Mouse (Mus musculus) brain, adult 2 months (tissue): ENCODE results near the gene Prpf40a.
A peak's percentile ranks its signal among the peaks of the same experiment; 100 is the strongest.

Experiments
- DNase-seq: peaks from one replicate; pipeline ENCODE4 v3.0.0; 2011; ENCODE audit warnings: low read depth, low spot score

Prpf40a gene

DNA sequence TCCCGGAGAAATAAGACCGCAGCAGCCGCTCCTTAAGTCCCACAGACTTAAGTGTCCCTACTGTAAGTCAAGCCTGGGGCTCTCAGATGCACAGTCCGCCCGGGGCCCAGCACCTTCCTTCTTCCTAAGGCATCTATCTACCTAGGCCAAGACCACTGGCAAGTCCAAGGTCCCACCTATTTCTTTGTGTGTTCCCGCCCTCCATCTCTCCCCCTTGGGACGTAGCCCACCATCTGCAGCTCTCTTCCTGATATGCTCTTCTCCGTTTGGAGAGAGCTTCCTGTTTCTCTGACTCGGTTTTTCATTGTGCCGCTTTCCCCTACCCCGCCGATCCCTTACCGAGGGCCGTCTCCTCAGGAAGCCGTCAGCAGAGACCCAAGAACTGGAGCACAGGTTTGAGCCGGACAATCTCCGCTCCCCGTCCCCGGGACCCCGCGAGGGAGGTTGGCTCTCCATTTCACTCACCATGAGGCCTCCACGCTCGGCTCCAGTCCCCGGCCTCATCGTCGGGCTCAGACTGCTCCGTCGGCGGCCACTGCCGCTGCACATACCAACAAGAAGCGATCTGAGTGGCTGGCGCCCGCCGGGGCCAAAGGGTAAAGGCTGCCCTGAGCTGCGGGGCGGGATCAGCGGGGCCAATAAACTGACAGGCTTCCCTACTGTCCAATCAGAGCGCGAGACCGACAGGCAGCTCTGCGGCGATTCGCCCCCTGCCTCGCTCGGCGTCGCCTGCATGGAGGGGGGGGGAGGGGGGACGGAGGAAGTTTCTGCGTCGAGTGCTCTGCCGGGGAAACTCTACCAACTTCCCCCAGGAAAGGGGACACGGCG is at the start of gene Prpf40a:
Prpf40a (minus strand) TSS at position 601 of the 828 bp plus-strand sequence.
- DNase-seq = peak; percentile 100

DNA sequence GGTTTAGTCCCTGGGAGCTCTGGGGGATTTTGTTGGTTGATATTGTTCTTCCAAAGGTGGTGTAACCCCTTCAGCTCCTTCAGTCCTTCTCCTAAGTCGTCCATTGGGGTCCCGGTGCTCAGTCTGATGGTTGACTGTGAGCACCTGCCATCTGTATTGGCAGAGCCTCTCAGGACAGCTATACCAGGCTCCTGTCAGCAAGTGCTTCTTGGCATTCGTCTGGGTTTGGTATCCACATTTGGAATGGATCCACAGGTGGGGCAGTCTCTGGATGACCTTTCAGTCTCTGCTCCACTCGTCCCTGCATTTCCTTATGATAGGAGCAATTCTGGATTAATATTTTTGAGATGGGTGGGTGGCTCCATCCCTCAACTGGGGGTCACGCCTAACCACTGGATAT is 31.2 kb upstream of the Prpf40a start:
- no peak for DNase-seq

DNA sequence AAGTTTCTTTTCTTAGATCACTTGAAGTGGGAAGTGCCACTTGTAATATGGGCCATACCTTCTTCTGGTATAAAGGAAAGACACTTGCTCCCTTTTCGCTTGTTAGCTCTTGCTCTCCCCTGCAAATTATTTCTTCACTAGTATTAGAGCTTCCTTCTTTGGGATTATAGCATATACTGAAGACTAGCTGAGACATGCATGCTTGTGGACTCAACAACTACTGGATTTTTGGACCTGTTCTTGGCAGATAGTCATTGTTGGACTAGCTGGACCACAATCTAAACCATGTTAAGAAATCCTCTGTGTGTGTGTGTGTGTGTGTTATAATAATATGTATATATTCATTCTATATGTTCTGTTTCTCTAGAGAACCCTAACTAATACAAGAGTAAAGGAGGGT is 22.4 kb upstream of the Prpf40a start:
- no peak for DNase-seq

DNA sequence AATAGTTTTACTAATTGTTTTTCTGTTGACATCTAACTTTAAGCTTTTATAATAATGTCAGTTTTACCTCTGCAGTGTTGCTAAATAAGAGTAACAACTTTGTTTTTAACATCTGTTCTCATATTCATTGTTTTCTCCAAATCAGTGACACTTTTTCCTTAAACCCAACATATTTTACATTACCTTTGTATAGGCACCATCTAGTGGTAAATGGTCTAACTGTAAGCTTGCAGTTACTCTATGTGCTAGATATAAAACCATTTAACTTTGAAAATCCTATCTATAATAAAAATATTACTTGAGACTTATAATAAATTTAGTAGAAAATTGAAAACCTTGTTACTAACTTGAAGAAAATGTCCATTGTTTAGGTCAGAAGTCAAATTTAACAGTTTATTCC is 15.7 kb upstream of the Prpf40a start:
- no peak for DNase-seq

DNA sequence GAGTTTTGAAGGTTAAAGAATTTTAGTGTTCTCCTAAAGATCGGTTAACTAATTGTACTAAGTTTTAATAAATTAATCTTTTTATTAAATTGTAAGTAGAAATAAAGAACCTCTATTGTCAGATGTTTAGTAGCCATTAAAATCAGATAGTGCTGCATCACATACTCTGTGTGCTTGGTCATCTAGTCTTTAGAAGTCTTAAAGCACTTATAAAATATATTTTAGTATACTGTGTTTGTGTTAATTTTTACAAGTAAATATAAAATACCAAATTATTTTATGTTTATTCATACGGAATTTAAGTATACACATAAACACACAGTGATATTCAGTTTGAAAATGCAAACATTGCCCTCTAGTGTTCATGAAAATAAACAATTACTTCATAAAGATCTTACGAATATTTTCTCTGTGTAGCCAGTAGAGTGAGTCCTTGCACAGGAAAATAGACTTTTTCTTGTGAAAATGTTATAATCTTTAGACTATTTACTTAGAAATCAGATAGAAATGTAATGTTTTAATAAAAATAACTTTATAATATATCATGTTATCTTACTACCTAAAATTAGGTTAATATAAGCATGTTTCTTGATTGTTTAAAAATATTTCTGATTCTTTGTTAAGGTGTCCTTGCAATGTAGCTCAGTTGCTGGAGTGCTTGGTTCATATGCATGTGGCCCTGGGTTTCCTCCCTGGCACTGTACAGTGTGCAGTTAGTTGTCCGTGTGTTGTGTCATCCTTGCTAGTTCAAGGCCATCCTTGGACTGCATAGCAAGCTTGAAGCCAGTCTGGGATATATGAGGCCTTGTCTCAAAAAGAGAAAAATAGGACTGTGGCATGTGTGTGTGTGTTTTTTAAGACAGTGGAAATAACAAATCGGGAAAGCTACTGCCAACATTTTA is 13.5 kb upstream of the Prpf40a start:
- peak; percentile 51 for DNase-seq

DNA sequence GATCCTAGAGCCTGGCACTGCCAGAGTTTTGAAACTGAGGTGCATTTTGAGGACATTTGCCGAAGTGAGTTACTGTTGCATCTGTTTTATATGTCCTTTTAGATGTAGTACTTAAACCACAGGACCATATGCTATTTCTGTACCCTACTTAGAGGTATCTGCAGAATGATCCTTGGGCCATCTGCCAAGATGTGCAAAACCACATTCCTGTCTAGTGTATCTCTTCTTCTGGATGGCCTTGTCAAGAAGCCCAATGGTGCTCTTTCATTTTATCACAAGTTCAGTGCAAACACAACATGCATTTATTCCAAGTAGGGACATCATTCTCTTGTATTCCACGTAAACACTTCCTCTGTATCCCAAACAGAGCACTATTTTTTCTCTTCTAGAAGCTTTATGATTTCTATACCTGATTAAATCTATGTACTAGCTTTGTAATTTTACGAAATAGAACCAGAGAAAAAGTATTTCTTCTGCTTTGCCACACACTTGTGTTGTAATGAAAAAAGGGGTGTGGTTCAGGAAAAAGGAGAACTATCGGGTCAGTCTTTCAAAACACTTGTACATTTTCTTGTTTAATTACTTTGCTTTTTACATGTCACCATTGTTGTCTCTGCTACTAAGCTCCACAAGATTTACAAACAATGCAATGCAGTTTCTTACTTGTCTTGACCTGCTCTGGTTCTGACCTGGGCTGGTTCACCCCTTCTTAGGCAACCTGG is 9.2 kb upstream of the Prpf40a start:
- peak; percentile 4 for DNase-seq

DNA sequence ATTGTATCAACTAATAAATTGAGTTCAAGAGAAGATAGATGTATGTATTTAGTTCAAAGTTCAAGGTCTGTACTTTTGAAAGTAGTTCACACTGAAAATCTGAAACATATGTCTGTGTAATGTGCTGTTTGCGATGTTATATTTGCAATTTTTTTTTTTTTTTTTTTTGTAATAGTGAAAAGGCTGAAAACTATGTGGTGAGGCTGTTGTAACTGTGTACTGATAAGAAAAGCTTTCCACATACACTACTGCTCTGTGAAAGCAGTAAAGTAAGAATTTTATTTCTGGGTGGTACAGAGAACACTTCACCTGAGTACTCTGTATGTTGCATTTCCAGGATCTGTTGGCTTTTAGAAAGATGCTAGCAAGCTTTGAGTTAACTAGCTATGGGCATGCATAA is 8.1 kb upstream of the Prpf40a start:
- no peak for DNase-seq

DNA sequence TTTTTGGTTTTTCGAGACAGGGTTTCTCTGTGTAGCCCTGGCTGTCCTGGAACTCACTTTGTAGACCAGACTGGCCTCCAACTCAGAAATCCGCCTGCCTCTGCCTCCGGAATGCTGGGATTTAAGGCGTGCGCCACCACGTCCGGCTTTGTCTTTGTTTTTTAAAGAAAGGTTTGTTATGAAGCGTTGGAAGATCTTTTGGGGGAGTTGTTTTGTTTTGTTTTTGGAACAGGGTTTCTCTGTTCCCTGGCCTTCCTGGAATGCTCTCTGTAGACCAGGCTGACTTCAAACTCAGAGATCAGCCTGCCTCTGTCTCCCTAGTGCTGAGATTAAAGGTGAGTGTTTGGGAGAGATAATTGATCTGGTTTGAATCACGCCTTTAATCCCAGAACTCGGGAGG is 5.3 kb upstream of the Prpf40a start:
- no peak for DNase-seq

DNA sequence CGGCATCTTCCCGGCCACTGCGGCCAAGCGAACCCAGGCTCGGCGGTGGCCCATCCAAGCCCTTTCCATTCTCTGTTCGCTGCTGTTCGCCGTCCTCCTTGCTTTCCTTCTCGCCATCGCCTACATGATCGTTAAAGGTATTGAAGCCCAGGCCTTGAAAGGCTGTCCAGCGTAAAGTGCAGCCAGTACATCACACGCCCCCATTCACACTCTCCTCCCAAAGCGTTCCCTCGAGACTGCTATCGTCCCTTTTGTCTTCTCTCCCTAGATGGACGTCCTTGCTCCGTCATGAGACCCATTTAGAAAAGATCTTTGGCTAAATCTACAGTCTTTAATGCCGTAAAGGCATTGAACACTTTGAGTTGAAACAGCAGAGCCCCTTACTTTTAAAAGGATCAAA is 1.3 kb upstream of the Prpf40a start:
- peak; percentile 19 for DNase-seq

DNA sequence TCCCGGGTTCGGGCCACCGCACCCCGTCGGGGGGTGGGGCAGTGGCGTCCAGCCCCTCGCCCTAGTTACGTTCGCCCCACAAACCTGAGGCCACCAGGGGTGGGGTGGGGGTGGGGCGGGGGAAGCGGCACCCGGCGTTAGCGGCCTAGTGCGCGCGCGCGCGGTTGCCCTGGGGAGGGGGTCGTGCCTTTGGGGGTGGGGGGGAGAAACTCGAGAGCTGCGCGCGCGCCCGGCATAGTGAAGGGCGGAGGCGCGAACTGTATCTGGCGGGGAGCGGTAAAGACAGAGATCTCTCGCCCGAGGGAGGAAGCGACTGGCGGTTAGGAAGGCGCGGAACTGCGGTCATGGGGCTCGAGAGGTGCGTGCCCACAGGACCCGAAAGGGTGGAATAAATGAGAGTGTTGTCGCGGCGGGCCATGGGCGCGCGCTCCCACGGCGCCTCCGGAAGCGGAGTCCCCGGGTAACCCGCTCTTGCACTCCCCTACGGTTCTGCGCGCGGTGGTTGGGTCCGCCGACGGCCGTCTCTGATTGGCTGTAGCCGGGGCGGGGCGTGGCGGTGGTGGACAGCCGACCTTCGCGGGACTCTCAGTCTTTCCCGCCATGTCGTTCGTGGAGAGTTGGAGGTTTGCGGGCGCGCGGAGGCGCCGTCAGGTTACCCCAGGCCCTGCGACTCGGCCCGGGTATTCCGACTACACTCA is 588 bp upstream of the Prpf40a start, which contains the start of gene Arl6ip6:
Arl6ip6 (plus strand) TSS at position 204 of the 698 bp plus-strand sequence.
- DNase-seq = peak; percentile 96

DNA sequence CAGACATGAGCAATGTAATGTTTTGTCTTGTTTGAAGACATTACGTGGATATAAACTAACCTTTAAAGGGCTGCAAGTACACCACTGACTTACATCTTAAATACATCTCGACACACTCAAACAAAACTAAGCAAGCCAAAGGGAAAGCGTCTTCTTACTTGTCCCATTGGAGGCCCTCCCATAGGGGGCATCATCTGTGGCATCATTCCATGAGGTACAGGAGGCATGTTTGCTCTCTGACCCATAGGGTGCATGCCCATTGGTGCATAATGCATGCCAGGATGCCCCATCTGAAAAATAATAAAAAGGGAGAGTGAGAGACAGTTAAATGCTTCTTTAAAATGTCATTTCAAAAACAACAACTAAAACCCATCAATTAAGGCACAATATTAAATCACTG is 1.3 kb downstream of the Prpf40a start:
- DNase-seq = no peak

DNA sequence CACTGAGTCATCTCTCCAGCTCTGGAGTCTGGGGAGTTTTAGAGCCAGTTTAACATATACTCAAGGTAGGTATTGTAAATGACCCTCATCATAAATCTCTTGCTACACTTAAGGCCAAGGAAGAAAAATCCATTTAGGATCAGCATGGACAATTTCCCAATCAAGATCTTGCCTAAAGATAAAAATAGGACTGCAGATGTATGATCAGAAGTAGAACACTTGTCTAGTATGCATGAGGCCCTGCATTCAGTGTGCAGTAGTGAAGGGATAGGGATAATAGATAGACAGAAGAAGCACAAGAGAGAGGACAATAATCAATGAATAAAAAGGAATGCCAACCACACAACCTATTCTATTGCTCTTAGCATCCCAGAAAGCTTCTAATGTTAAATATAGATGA is 11.2 kb downstream of the Prpf40a start:
- DNase-seq = peak; percentile 5

DNA sequence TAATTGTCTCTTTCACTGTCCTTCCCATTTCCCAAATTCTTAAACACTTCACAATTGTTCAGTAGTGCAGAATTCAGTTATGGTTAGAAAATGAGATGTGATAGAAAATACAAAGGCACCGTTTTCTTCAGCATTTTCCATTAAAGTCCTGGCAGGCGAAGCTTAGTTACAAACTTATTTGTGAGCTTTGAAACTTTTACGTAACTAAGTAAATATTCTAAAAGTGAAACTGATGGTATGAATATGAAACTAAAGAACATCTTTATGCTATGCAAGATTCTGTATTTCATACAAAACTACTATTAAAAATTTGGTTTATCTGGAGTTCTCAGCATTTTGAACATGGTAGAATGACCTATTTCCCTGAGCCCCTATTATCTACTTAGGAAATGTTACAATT is 12.1 kb downstream of the Prpf40a start:
- no peak for DNase-seq

DNA sequence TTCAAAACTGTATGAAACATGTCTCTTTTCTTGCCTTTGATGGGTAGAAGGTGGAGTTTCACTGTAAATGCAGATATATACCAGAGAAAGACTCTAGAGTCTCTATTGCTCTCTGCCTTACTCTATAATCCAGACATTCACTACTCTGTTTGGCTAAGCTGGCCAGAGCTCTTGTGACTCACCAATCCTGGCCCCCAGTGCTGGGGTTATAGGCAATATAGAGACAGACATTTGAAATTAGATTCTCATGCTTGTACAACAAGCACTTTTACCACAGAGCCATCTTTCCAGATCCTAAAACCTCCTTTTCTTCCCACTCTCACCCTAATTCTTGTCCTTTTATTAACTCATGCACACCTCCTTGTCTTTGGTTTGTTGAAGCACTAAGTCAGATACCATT is 17.1 kb downstream of the Prpf40a start:
- DNase-seq = no peak

DNA sequence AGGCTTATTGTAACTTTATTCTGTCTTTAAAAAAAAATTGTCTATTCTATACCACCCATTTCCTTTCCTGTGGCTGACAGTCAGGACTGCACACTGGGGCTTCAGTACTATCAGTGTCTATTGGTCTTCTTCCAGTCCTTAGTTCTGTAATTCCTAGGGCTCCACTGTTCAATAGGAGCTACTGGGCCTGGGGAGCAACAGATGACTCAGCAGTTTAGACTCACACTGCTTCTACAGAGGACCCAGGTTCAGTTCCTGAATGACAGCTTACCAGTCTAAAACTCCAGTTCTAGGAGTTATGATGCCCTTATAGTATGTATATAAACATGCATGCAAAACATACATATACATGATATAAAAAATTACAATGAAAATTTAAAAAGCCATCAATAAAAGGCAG is 44.2 kb downstream of the Prpf40a start:
- no peak for DNase-seq

DNA sequence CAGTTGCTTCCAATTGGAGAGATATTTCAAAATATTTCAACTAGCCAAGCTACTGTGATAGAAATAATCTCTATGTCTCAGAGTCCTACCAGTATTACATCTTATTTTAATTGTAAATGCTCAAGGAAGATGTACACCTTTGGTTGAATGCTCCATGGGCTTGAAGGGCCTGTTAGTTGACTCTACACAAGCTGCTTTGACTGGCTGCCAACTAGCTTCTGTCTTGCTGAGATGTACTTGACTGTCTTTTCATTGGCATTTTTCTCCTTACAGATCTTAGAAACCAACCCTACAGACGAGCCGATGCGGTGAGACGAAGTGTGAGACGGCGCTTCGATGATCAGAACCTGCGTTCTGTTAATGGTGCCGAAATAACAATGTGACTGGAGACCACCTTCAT is 59.5 kb downstream of the Prpf40a start:
- peak; percentile 62 for DNase-seq

DNA sequence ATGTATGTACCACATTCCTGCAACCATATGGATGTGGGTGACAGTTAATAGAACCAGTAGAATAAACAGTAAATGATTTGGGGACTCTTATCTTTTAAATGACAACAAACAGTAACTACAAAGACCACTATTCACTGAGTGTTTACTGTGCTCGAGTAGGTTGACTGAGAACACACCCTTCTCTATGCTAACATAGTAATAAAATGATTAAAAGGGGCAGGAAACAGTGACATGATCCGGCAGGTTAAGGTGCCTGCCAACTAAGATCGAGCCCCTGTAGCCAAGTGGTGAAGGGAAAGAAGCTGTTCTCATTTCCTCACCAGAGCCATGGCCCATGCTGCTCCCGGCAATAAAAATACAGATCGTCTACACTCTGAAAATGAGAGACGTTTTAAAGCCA is 62.0 kb downstream of the Prpf40a start:
- DNase-seq = no peak

DNA sequence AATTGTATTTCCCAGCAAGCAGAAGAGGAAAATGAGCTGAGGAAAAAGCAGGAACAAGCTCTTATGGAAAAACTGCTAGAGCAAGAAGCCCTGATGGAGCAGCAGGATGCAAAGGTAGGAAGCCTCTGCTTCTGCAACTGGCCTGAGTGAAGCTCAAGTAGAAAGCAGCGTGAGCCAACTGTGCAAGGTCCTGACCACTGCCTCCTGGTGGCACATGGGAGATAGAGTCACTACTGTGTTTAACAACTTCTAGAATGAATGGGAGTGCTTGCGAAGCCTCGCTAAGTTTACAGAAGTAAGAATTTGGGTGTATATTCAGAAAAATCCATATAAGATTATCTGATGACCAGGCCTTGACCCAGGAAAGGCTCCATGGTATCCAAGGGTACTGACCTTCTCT is 65.1 kb downstream of the Prpf40a start:
- peak; percentile 22 for DNase-seq

DNA sequence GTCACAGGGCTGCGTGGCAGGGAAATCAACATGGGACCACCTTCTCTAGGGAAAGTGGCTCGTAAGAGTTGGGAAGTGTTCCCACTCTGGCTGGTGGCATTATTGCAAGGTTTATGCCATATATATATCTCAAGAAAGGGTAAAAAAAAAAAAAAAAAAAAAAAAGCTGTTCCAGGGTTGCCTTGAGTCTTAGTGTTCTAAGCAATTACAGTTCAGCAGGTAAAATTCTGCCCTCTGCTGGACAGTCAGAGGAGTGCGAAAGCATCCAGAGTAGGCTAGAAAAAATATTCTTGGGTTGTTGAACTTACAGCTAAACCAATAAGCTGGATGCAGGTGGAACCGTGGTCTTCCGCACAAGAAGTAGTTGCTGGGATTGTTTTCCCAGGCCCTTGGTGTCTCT is 69.3 kb downstream of the Prpf40a start:
- DNase-seq = peak; percentile 78

DNA sequence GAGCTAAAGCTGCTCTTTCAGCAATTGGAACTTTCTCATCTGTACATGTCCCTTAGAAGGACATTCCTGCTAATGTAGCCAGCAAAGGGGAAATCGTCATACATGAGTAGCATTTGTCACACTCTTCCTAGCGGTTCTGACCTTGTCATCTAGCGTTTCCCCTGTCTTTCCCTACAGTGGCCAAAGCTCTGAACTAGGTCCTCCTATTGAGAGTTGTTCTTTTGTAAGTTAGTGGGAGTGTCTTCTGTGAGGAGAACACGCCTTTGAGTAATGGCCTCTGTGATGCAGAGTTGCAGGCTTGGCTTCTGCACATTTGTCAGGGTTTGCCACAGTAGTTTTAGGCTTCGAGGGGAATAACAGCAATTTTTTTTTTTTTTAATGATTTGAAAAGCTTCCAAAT is 82.5 kb downstream of the Prpf40a start:
- DNase-seq = no peak

DNA sequence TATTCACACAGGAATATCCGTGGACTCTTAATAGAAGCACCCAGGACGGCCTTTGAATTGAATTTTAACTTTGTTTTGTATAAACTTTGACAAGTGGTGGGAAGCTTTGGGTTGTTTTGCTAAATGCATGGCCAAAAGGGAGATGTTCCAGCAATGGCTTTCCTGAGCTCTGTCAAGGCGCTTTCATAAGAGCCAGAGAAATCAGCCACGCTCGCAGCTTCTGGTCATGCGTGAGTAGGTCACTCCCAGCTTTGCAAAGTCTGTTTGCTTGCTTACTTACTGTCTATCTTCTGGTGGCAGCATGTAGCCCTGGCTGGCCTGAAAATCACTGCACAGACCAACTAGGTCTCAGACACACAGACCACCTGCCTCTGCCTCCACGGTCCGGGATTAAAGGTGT is 84.6 kb downstream of the Prpf40a start:
- DNase-seq = no peak
